Mouse (Mus musculus) MEL (cell line): ENCODE results near the gene Pak6.

Experiments used
- CTCF ChIP-seq, 3 experiments: IDR thresholded peaks in 2 of 3; conservative IDR thresholded peaks in 1 of 3; 2 replicates each; pipeline ENCODE4 v1.5.1; 2011 to 2012; ENCODE audit warnings: low read length in 3 of 3, low read depth in 2 of 3, mild to moderate bottlenecking in 2 of 3, improper control_type of control experiment in 1 of 3, inconsistent platforms in 1 of 3, mixed read lengths in 1 of 3, moderate library complexity in 1 of 3; ENCODE audit not compliant: control insufficient read depth in 1 of 3, insufficient read depth in 1 of 3, poor library complexity in 1 of 3, severe bottlenecking in 1 of 3
- ELF1 ChIP-seq: IDR thresholded peaks from 2 replicates; pipeline ENCODE4 v1.6.1; 2014; ENCODE audit warnings: low read depth, mild to moderate bottlenecking, inconsistent platforms, low read length, improper control_type of control experiment, moderate library complexity
- POLR2AphosphoS5 ChIP-seq: IDR thresholded peaks from 2 replicates; pipeline ENCODE4 v1.6.1; 2012; ENCODE audit warnings: low read depth, borderline replicate concordance, mild to moderate bottlenecking, inconsistent platforms, low read length, moderate library complexity, mixed read lengths
- USF2 ChIP-seq, 2 experiments: IDR thresholded peaks; 2 replicates each; pipeline ENCODE4 v1.6.1; 2011 to 2012; ENCODE audit warnings: improper control_type of control experiment in 2 of 2, low read length in 2 of 2, borderline replicate concordance in 1 of 2, inconsistent platforms in 1 of 2, low read depth in 1 of 2, mild to moderate bottlenecking in 1 of 2; ENCODE audit not compliant: insufficient read depth in 1 of 2

DNA sequence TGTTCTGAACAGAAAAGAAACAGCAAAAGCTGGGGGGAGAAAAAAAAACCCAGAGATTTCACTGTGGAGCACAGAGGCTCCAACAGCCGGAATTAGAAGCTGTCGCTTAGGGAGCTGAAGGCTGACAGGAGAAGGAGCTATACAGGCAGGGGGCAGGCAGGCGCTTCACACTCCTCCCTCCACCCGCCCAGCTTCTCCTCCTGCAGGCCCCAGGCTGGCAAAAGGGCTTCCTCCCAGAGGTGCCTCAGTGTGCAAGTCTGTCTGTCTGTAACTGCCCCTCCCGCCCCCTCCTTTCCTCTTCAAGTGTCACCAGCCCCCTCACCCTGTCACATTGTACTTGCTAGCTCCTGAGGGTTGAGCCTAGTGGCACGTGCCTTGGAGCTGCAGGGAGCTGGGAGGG, 43.3 kb downstream of the Pak6 start:
- TF ChIP-seq POLR2AphosphoS5, result no peak
- no peak for TF ChIP-seq CTCF (IDR thresholded peaks at IDR 0.05 in 2 of 3, conservative IDR thresholded peaks at IDR 0.05 in 1 of 3; ENCODE audit: control insufficient read depth in 1 of 3, insufficient read depth in 1 of 3, low read depth in 2 of 3, low read length in 3 of 3, poor library complexity in 1 of 3, severe bottlenecking in 1 of 3)
- no peak for TF ChIP-seq ELF1
- TF ChIP-seq USF2 (IDR thresholded peaks at IDR 0.05; ENCODE audit: borderline replicate concordance in 1 of 2, insufficient read depth in 1 of 2, low read depth in 1 of 2, low read length in 2 of 2), result no peak
